Mouse (Mus musculus): ENCODE data around the gene Ankrd13a. TPM values are rescaled to one million over a fixed set of nuclear protein-coding genes. Genes with fewer than 3 reads are reported as not detected.

Ankrd13a gene
- polyA plus RNA-seq, 1 experiment from 2014 or later: 144 TPM

DNA sequence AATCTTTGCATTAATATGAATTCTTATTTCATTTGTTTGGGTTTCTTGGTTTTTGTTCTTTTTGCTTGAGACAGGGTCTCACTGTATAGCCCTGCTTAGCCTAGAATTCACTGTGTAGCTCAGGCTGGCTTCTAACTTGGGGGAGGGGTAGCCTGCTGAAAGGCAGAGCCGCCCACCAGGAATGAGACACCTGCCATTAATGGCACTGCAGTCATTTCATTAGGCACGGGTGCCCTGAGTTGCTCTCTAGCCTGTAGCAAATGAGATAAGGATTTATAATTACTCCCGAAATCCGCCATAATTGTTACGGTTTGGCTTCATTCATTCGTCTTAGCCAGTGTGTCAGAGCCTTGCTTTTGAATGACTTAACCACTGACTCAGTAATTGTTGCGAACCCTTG lies 1.7 kb downstream of the Ankrd13a start:
- in situ Hi-C loops (cut with MboI; ENCODE audit: low pct_unique_long_range_greater_than_20kb): no loop called here
- CTCF ChIA-PET: interaction anchor here (1.2 kb wide), 2 partner anchors 12 to 20 kb away, joined by 3 to 4 read pairs; no protein-coding TSS in a partner anchor
- POLR2A ChIA-PET: no interaction called here
- TF ChIP-seq CTCF (IDR thresholded peaks at IDR 0.05): no peak
- DNase-seq (ENCODE audit: low read depth, low spot score): no peak
- no peak for ATAC-seq
- no peaks in the 10 kb centered on the region for H3K27me3 ChIP-seq

DNA sequence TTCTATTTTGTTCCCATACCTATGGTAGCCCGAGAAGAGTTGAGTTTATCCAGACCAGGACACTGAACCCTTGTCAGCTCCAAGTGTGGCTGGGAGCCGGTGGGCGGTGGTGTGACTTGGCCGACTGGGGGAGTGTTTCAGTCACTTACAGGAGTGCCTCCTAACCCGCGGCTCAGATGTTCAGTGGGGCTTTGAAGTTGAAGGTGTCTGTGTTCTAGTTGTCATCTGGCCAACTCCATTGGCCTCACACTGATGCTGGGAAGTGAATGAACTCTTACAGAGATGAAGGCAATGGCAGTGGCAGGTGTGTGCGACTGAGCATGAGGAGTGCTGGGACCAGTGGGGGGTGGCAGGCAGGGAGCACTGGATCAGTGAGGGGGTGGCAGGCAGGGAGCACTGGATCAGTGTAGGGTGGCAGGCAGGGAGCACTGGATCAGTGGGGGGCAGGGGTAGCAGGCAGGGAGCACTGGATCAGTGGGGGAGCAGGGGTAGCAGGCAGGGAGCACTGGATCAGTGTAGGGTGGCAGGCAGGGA lies 5.5 kb downstream of the Ankrd13a start:
- H3K27me3 ChIP-seq: no peaks in the 10 kb centered on the region
- in situ Hi-C loops (cut with MboI; ENCODE audit: low pct_unique_long_range_greater_than_20kb): no loop called here
- DNase-seq (ENCODE audit: low read depth, low spot score) (no peak), ATAC-seq (no peak)
- CTCF ChIA-PET: no interaction called here
- TF ChIP-seq CTCF (IDR thresholded peaks at IDR 0.05): no peak
- POLR2A ChIA-PET: no interaction called here

DNA sequence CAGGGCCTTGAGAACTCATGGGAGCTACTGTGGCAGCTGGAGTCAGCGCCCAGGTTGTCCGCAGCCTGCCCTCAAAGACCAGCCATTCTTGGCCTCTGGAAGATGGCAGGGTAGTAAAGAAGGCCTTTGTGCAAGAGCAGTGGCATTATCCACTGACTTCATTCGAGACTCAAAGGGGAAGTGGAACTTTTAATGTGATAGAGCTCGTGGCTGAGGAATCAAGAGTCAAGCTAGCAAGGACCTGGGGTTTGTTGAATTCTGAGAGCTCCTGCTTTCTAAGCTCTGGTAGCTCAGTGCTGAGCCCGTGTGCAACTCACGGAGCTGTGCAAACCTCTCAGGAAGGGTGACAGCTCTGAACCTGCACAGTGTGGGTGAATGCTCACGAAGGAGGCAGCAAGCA lies 6.4 kb downstream of the Ankrd13a start:
- no peak for DNase-seq (ENCODE audit: low read depth, low spot score)
- ChIA-PET POLR2A (no interaction called here), CTCF (interaction anchor here (1.3 kb wide), 1 partner anchor 12 kb away, joined by 3 read pairs; no protein-coding TSS in a partner anchor)
- no peaks in the 10 kb centered on the region for H3K27me3 ChIP-seq
- TF ChIP-seq CTCF (IDR thresholded peaks at IDR 0.05): no peak
- in situ Hi-C loops (cut with MboI; ENCODE audit: low pct_unique_long_range_greater_than_20kb): no loop called here
- ATAC-seq: no peak

DNA sequence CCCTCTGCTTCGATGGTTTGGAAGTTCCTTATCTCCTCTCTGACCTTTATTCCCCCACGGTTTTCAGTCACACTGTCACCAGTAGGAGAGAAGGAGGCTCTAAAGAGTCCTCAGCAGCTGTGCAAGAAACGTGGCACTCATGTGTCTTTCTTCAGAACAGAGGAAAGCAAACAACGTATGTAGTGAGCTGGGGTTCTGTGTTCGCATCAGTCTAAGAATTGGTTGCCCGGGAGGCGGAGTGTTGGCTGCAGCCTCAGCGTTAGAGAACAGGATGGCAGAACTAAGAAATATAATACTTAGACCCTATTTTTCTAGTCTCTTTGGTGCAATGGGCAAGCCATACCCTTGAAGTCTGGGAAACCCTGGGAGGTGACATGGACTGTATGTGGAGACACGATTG lies 8.5 kb downstream of the Ankrd13a start:
- POLR2A ChIA-PET: interaction anchor here (0.6 to 1.1 kb wide), 3 partner anchors 9 to 353 kb away, joined by 3 read pairs; partner anchors contain the start of gene Ankrd13a
- in situ Hi-C loops (cut with MboI; ENCODE audit: low pct_unique_long_range_greater_than_20kb): no loop called here
- DNase-seq (ENCODE audit: low read depth, low spot score): no peak
- CTCF ChIA-PET: interaction anchor here (1.5 kb wide), 1 partner anchor 9 kb away, joined by 5 read pairs; no protein-coding TSS in a partner anchor
- no peak for TF ChIP-seq CTCF (IDR thresholded peaks at IDR 0.05)
- ATAC-seq: no peak
- no peaks in the 10 kb centered on the region for H3K27me3 ChIP-seq

DNA sequence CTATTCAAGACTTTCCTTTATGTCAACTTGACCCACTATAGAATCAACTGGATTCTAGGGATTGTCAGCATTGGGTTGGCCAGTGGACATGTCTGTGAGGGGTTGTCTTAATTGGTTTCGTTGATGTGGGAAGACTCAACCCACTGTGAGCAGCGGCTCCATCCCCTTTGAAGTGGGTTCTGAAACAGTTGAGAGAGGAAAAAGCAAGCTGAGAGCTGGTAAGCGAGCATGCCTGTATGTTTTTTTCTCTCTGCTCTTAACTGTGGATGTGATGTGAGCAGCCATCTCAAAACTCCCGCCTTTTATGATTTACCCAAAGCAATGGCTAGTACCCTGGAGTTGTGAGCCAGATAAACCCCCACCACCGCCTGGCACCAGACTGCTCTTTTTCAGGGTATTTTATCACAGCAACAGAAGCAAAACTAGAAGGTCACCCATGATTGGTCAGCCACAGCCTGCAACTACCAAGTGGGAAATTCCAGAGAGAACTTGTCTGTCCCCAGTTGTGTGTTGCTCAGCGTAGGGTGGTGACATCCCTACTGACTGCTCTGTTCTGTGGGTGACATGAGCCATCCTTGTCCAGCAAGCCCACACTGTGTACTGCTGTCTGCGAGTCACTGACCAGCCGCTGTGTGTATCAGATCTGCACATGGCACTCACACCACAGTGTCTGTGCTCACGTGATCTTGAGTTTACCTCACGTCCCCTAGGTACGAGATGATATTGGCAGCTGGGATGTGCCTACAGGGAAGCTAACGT lies 9.1 kb downstream of the Ankrd13a start:
- in situ Hi-C loops (cut with MboI; ENCODE audit: low pct_unique_long_range_greater_than_20kb): no loop called here
- CTCF ChIA-PET: interaction anchor here (0.6 to 1.5 kb wide), 2 partner anchors 8 to 81 kb away, joined by 3 to 5 read pairs; no protein-coding TSS in a partner anchor
- no peak for TF ChIP-seq CTCF (IDR thresholded peaks at IDR 0.05)
- H3K27me3 ChIP-seq: no peaks in the 10 kb centered on the region
- POLR2A ChIA-PET: interaction anchor here (1.0 kb wide), 1 partner anchor 9 kb away, joined by 3 read pairs; the partner anchor contains the start of gene Ankrd13a
- ATAC-seq: no peak
- no peak for DNase-seq (ENCODE audit: low read depth, low spot score)

DNA sequence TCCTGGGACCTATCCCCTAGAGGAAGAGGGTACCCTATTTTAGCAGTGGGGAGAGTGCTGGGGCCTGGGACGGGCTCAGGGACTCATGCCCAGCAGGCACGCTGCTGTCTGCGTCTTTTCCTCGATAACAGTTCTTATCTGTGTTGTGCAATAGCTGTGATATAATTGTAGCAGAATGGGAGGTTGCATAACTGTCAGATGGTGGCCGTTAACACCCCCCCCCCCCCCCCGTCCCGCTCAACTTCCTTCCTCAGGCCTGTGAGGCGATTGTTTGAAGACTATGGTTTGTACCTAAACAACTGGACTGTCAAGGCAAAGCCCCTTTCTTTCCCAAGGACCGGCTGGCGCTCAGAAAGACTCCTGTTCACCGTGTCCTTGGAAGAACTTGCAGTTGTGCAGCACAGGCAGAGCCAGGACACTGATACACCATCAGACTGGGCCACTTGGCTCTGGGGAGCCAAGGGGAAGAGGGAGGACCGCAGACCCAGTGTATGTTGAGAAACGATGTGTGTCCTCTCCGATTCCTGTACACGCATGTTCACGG lies 10.2 kb downstream of the Ankrd13a start:
- in situ Hi-C loops (cut with MboI; ENCODE audit: low pct_unique_long_range_greater_than_20kb): no loop called here
- POLR2A ChIA-PET: no interaction called here
- DNase-seq (ENCODE audit: low read depth, low spot score): no peak

DNA sequence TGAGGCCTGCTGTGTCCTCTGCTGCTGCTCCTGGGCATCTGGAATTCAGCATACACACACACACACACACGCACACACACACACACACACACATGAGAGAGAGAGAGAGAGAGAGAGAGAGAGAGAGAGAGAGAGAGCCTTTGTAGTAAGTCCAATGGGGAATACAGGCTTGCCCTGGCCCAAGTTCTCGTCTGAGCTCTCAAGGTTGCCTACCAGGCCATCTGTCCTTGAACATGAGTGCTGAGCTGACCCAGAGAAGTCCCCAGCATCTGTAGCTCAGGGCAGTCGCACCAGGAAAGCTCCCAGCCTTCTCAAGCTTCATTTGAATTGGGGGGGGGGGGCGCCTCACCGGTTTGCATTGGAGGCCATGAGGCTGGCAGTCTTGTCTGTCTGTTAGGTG lies 10.7 kb downstream of the Ankrd13a start:
- in situ Hi-C loops (cut with MboI; ENCODE audit: low pct_unique_long_range_greater_than_20kb): no loop called here
- TF ChIP-seq CTCF (IDR thresholded peaks at IDR 0.05): no peak
- no peak for ATAC-seq
- no peak for DNase-seq (ENCODE audit: low read depth, low spot score)
- no peaks in the 10 kb centered on the region for H3K27me3 ChIP-seq
- ChIA-PET POLR2A (no interaction called here), CTCF (no interaction called here)

More for the DNA sequence above, 10.2 kb downstream of the Ankrd13a start:
- CTCF ChIA-PET: interaction anchor here (0.6 kb wide), 1 partner anchor 82 kb away, joined by 3 read pairs; no protein-coding TSS in a partner anchor
- ATAC-seq: no peak
- H3K27me3 ChIP-seq: no peaks in the 10 kb centered on the region
- TF ChIP-seq CTCF (IDR thresholded peaks at IDR 0.05): no peak

DNA sequence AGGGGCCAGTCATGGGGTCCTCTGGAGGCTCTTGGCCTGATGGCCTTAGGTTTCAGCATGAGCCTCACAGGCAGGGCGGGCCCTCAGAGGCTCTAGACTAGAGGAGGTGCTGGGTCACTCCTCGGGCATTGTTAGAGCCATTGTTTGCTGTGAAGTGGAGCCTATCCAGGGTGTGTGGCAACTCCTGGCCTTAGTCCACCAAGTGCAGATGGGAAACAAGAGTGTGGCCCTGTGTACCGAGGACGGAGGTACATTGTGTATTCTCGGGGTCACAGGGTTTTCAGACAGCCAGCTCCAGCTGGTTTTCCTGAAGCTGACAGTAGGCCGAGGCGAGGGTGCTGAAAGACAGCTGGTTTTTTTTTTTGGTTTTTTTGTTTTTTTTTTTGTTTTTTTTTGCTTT lies 18.8 kb downstream of the Ankrd13a start:
- no peak for ATAC-seq
- ChIA-PET POLR2A (no interaction called here), CTCF (interaction anchor here (1.3 kb wide), 1 partner anchor 12 kb away, joined by 3 read pairs; no protein-coding TSS in a partner anchor)
- no peak for DNase-seq (ENCODE audit: low read depth, low spot score)
- TF ChIP-seq CTCF (IDR thresholded peaks at IDR 0.05): no peak
- no peaks in the 10 kb centered on the region for H3K27me3 ChIP-seq
- in situ Hi-C loops (cut with MboI; ENCODE audit: low pct_unique_long_range_greater_than_20kb): no loop called here

DNA sequence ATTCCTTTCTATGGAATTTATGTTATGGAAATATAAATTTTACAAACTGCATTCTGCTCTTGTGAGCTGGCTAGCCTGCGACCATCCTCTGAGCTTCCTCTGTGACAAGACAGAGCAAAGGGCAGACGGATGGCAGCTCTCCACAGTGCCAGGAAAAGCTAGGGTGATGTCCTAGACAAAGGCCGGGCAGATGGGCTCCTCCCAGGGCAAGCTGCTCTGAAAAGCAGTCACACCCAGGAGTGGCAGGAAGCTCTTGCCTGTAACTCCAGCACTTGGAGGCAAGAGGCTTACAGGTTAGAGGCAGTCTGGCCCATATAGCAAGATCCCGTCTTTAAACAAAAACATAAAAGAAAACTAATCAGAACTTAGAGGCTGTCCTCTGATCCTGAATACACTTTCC lies 20.1 kb downstream of the Ankrd13a start:
- ChIA-PET CTCF (interaction anchor here (2.3 kb wide), 1 partner anchor 10 kb away, joined by 8 read pairs; no protein-coding TSS in a partner anchor), POLR2A (no interaction called here)
- H3K27me3 ChIP-seq: no peaks in the 10 kb centered on the region
- TF ChIP-seq CTCF (IDR thresholded peaks at IDR 0.05): no peak
- in situ Hi-C loops (cut with MboI; ENCODE audit: low pct_unique_long_range_greater_than_20kb): no loop called here
- DNase-seq (ENCODE audit: low read depth, low spot score): no peak
- ATAC-seq: no peak

DNA sequence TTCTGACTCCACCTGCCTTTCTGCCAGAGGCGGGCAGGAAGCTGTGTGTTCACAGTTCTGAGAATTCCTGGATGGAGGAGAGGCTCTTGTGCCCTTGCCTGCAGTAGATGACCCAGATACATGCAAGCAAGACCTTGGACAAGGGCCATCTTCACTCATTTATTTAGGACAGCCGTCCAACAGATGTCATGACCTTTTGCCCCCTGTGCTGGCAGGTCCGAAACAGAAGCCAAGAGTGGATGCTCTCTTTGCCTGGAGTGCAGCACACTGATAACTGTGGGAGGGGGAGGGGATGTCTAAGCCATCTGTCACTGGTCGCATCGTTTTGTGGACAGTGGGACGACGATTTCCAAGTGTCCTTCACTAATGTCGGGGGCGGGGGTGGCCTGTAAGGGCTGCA lies 20.8 kb downstream of the Ankrd13a start:
- no peak for DNase-seq (ENCODE audit: low read depth, low spot score)
- in situ Hi-C loops (cut with MboI; ENCODE audit: low pct_unique_long_range_greater_than_20kb): no loop called here
- CTCF ChIA-PET: interaction anchor here (0.7 to 2.3 kb wide), 3 partner anchors 9 to 29 kb away, joined by 3 to 8 read pairs (median 3); partner anchors contain the start of gene Git2
- POLR2A ChIA-PET: no interaction called here
- no peak for TF ChIP-seq CTCF (IDR thresholded peaks at IDR 0.05)
- no peaks in the 10 kb centered on the region for H3K27me3 ChIP-seq
- ATAC-seq: no peak

DNA sequence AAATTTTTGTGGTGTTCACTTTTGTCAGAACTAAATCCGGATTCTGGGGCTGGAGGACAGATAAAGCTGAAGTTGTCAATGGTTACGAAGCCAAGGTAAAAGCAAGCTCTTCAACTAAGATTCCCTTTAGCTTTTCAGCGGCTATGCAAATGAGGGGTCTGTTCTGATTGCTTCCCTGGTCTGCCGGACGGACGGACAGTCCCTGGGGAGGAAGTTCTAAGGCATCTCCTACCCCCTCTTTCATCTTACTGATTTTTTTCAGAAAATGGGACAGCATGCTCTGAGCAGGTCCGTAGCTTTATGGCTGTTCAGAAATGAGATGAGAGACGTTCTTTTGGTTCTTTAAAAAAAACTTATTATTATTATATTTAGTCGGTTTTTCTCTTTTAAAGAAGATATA lies 21.2 kb downstream of the Ankrd13a start:
- no peaks in the 10 kb centered on the region for H3K27me3 ChIP-seq
- TF ChIP-seq CTCF (IDR thresholded peaks at IDR 0.05): no peak
- in situ Hi-C loops (cut with MboI; ENCODE audit: low pct_unique_long_range_greater_than_20kb): no loop called here
- CTCF ChIA-PET: interaction anchor here (0.7 to 2.3 kb wide), 3 partner anchors 9 to 29 kb away, joined by 3 to 8 read pairs (median 3); partner anchors contain the start of gene Git2
- no peak for DNase-seq (ENCODE audit: low read depth, low spot score)
- ATAC-seq: no peak
- POLR2A ChIA-PET: no interaction called here

Data from Patski (cell line).